Mouse (Mus musculus): ENCODE measurements around the gene Amn.

GRCm38 (mm10) chr12:111238345-111238744 lies 32.5 kb upstream of the Amn start:
- TF ChIP-seq POLR2A (IDR thresholded peaks at IDR 0.05; ENCODE audit: extremely low read depth, insufficient read depth, low read length) (no peak), CTCF (IDR thresholded peaks at IDR 0.05; ENCODE audit: low read depth, low read length) (no peak)
